Mouse (Mus musculus): ENCODE data around the gene 1810049J17Rik.
"Not testable (repeated sequence)": the region's sequence is repeated elsewhere in the genome, so short reads cannot be mapped to it uniquely, and the experiment has no call there.

The 1810049J17Rik gene

DNA sequence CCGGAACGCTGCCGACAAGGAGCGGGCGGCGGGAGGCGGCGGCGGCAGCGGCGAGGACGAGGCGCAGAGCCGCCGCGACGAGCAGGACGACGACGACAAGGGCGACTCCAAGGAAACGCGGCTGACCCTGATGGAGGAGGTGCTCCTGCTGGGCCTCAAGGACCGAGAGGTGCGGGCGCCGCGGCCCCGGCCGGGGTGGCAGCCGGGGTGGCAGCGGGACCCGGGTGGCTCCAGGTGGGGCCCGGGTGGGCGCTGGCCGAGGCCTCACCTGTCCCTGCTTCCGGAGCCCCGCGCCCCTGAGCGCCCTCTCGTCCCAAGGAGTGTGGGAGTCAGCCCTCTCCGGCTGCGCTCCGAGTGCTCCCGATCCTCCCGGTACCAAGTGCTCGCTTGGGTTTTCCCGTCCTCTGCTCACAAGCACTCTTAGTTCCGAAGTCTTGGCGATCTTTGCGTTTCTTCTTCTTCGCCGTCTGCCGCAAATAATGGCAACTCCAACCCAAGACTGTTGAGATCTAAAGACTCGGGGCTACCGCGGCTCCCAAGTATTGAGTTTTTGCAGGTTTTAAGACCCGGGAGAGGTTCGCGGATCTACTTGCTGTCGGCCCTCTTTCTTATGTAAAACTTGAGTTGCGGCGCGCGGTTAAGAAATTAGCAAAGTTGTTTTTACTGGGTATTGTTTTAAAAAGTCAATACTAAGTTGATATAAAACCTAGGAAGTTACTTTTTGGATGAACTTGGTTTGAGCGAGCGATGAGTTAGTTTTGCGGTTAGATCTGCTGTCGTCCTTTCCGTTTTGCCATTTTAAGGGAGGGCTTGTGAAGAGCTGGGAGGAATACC, at the start of gene 1810049J17Rik:
Gene 1810049J17Rik, minus strand, starts transcription at position 112 of the 834 bp plus-strand sequence.
- DNase-seq (ENCODE audit: low spot score in 2 of 2): peak; percentile 21 to 44

DNA sequence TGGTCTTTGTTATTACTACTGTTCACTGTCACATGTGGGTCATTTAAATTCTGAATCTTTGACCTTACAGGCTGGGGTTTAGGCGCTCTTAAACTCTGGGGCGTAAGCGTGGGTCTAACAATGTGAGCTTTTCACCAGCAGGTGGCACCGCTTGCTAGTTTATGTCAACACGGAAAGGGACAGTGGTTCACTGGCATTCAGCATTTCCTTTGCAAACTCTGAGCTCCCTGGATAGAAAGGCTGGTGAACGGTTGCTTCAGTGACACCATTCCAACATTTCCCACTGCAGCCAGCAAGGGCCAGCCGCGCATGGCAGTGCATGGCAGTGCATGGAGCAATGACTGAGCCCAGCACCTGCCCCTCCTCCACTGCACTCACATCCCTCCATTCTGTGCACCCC, 49.5 kb upstream of the 1810049J17Rik start:
- peak in 1 of 2 experiments; percentile 65 for DNase-seq (ENCODE audit: low spot score in 2 of 2)

DNA sequence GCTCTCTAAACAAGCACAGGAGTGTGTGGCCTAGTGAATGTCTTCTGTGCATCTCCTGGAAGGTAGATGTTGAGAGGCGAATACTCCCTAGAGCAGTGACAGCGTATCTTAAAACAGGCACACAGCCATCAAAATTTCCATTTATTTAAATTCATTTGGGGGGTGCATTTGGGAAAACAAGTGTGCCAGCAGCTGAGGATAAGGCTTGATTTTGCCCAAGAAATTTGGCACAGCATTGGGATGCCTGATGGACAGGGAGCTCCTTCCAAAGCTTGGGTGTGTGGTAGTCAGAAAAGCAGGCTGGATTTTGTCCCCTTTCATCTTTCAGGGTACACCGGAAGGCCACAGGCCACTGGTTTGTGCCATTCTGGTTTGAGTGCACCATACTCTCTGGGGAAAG, 48.4 kb upstream of the 1810049J17Rik start:
- no peak for DNase-seq (ENCODE audit: low spot score in 2 of 2)

DNA sequence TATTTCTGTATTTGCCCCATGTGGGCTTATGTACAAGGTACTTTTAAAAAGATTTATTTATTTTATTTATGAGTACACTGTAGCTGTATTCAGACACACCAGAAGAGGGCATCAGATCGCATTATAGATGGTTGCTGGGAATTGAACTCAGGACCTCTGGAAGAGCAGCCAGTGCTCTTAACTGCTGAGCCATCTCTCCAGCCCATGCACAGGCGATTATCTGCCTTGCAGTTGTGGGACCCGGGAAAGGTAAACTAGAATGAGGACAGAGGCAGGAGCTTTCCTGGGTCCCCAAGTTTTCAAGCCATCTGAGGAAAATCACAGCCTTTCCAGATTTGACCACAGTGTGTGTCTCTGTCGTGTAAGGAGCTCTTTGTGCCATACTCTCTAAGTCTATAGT, 47.2 kb upstream of the 1810049J17Rik start:
- no peak for DNase-seq (ENCODE audit: low spot score in 2 of 2)

DNA sequence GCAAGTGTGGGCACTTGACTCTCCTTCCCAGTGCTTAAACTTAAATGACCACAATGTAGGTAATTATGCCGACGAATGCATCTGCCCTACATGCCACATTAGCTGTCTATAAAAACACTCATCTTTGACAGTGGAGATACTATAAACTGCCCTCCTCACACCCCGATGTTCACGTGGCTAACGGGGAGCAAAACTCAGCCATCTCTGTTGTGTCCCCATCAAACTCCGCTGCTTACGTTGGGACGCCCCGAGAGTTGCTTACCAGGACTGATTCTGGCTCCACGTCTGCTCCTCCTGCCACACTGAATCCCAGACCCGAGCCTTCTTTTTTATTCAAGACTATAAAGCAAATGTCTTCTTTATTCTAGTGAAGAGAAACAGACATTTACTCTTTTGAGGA, 46.7 kb upstream of the 1810049J17Rik start:
- no peak for DNase-seq (ENCODE audit: low spot score in 2 of 2)

DNA sequence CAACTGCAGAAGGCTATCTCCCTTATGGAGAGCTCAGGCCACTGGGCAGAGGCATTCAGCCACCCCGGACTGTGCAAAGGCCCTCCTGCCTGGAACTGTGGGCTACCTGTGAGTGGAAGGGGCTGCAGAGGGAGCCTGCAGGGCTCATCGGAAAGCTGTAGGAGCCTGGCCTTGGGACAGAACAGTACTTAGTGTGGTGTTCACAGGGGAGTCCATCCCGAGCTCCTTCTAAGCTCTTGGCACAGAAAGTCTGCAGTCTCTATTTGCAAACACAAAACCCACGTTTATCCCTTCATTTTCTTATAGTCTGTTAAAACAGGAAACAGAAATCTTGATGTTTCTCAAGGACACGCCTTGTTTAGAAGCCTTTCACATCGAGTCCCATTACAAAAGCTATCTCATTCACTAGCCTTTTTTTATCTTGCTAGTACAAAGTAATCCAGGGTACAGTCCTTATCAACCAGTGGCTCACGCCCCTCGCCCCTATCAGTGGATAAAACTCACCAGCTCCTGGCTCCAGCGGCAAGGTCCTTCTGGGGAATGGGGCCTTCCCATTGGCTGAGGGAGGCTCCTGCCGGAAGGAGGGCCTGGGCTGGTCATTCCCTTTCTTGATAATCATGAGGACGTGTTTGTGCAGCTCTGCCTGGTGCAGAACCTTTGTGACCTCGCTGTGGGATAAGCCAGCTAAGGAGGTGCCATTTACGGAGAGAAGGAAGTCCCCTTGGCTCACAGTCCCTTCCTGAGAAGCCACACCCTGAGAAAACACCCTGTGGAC, 45.8 kb upstream of the 1810049J17Rik start:
- DNase-seq (ENCODE audit: low spot score in 2 of 2): no peak

DNA sequence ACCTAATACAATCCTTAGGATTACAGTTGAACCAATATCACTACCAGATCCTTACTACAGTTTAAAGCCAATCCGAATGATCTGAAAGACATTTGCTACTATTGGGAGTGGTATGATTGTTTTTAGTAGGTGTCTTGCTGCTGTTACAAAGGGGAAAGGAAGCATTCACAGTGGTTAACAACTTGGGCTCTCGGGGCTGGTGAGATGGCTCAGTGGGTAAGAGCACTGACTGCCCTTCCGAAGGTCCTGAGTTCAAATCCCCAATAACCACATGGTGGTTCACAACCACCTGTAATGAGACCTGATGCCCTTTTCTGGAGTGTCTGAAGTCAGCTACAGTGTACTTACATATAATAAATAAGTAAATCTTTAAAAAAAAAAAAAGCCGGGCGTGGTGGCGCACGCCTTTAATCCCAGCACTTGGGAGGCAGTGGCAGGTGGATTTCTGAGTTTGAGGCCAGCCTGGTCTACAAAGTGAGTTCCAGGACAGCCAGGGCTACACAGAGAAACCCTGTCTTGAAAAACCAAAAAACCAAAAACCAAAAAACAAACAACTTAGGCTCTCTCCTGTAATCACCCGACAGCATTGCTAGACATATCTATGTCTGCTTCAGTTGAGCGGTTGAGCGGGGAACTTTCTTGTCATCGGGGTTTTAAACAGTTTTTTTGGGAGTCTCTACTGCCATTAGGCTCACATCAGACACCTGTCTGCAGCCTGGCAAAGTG, 45.0 kb upstream of the 1810049J17Rik start:
- DNase-seq (ENCODE audit: low spot score in 2 of 2): not testable (repeated sequence)

DNA sequence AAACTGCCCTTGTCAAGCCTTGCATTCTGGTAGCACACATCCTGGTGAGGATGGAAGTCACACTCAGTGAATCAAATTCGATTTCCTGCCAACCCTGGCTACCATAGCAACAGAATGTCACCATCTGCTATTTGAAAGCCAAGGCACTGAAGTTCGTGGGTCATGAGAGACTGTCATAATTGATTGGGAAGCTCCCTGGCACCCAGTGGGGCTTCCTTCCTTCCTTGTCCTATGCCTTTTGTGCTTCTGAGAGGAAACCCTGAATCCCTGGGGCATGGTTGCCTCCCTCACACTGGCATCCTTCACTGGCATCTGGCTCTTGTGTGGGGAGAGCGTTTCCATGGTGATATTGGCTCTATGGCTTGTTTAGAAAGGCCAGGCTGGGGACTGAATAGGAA, 44.4 kb upstream of the 1810049J17Rik start:
- peak; percentile 56 to 57 for DNase-seq (ENCODE audit: low spot score in 2 of 2)

DNA sequence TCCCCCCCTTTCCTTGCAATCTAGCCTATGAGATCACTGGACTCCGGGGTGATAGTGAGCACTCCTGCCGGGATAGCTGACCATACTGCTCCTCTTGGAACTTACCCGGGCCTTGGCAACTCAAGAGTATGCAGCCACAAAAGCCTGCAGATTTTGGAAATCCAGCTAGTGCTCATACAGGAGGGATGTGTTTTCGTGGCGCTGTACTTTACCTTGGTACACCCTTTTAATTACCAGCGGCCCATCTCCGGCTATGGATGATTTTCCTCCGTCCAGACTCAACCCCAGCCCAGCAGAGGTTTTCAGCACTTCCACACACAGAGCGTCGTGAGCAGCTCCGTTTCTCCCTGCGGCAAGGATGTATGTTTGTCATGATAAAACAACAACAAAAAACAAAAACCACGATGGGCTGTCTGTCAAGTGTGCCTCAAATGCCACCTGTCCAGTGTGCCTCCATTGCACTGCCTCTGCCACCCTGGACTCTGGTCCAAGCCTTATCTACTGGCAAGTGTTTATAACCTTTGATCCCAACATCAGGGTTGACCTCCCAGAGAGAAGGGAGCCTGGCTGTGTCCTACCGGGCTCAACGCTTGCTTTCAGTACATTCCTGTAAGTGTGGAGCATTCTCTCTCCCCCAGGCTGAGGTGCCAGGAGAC, 43.8 kb upstream of the 1810049J17Rik start:
- no peak for DNase-seq (ENCODE audit: low spot score in 2 of 2)

DNA sequence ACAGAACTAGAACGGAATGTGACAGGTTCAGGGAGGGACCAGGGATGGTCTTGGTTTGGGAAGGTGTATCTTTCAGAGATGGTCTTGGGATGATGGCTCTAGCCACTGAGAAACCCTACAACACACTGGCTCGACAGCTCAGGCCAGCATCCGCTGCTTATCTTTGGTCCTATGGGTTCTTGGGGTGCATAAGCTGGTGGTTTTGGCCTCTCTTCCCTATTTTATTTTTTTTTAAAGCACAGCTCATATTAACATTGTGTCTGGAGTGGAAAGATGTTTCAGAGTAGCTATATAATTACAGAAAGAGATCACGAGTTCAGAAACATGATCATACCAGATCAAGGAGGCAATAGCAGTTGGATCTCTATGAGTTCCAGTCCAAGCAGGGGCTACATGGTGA, 42.4 kb upstream of the 1810049J17Rik start:
- DNase-seq (ENCODE audit: low spot score in 2 of 2): no peak

DNA sequence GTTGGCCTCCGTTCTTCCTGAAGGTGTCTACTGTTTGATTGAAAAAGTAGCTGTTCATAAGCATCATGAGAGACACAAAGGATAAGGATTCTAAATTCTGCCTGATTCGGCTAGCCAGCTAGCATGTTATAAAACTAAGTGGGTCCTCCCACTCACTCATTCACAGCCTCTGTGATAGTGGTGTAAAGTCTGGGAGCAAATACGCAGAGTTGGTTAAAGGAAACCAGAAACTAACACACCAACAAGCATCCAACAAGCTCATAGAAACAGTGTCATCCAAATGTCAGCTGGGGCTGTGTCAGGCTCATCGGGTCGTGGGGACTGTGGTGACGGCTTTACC, 41.0 kb upstream of the 1810049J17Rik start:
- DNase-seq (ENCODE audit: low spot score in 2 of 2): no peak

DNA sequence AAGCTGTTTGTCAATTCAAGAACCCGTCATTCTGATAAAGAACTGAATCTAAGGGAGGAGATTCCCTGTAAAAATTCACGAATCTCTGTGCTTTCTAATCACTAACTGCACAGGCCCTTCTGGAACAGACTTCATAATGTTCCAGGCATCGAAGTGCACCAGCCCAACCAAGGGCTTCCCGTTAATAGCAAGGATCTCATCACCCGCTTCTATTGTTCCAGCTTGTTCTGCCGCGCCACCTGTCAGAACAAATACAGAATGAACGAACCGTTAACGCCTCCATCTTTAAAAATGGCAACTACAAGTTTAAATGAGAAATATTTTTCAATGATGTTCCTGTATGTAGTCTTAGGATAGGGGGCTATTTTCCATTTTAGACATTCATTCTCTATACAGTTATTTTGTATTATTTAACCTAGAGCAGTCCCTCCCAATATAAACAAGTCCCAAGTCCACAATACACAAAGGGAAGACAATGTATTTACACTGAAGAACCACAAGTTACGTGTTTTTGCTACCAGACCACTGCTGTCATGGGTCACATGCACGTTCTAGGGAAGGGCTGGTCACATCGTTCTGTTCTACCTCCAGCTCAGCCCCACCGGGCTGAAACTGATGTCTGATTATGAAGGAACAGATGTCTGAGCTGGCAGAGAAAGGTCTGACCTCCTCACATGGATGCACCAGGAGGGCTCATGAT, 40.5 kb upstream of the 1810049J17Rik start:
- DNase-seq (ENCODE audit: low spot score in 2 of 2): no peak

DNA sequence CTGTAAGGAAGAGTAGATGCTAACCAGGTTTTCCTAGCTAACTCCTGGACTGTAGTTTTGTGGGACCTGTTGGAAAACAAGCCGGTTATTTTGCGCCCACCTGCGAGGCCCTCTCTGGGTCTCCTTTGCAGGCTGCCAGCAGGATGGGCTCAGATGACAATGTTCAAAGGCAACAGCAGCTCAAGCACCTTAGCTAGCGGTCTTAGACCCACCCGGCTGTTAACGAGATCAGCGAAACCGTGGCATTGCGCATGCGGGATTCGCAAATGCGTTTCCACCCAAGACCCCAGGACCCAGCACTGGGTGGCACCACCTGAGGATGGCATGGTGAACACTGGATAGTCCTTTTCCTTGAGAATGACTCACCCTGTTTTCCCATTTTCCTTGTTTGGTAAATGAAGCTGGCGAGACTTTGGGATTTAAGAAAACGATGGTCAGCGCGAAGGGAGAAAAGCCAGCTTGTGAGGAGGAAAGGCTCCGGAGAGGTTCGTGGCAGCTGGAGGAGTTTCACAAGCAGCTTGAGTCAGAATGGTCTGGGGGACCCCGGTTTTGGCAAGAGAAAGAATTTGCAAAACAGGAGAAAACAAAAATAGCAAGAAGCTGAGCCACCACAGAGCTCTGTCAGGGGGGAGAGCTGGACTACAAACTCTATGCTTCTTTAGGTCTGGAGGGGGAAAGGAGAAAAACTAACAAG, 39.0 kb upstream of the 1810049J17Rik start:
- no peak for DNase-seq (ENCODE audit: low spot score in 2 of 2)

DNA sequence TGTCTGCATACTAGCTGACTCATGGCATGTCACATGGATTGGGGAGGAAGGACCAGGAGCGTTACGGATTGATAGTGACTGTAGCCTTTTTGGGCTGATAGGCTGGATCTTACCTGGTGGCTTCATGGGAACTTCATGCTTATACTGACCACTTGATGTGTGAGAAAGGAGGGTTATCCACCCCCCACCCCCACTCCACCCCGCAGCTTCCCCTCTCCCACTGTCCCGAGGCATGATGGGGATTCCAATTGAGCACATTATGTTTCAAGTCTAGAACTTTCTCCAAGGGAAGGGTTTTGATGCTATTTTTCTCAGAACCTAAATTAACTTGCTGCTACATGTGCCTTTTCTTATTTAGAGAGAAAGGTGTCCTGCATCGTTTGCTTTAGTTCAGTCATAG, 36.7 kb upstream of the 1810049J17Rik start:
- DNase-seq (ENCODE audit: low spot score in 2 of 2): no peak

DNA sequence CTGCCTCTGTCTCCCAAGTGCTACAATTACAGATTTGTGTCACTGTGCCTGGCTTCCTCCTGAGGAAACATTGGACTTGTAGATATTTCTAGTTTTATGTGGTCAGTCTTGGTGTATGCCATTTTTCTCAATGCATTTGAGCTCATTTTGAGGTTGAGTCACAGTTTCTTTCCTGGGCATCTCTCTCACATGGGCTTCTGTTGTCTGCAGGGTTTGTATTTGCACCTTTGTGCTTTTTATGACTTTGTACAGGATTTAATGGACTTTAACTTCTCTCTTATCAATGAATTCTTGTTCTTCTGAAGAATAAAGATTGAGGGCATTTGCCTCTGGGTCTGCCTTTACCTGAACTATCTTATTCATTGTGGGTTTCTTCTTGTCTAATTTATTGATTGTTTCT, 35.8 kb upstream of the 1810049J17Rik start:
- no peak for DNase-seq (ENCODE audit: low spot score in 2 of 2)

DNA sequence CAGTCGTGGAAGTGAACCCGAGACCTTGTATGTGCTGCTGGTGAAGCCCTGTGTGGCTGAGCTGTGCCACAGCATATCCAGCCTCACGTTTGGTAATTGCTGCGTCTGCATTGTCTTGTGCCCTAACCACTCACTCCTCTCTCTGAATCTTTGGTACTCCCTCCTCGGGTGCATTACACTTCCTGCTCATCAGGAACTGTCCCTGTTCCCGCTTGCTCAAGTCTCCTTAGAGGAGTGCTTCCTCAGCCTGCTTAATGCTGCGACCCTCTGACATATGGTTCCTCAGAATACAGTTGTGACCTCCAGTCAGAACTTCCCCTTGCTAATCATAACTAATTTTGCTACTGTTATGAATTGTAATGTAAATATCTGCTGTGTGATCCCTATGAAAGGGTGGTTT, 34.2 kb upstream of the 1810049J17Rik start:
- DNase-seq (ENCODE audit: low spot score in 2 of 2): no peak

DNA sequence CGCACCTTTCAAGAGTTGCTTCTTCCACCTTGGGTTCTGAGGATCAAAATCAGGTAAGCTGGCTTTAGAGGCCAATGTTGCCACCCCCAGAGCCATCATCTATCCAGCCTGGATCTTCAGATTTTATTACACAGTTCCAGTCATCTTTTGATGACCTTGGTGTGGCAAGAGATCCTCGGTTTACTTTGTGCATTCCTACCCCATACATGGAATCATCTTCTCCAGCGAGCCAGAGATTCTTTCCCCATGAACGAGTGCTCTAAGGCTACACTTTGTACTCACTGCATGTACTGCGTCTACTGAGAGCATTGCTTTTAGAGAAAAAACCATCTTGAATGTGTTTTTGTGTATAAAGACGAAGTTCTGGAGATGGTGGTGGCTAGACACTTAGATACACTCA, 33.6 kb upstream of the 1810049J17Rik start:
- no peak for DNase-seq (ENCODE audit: low spot score in 2 of 2)

DNA sequence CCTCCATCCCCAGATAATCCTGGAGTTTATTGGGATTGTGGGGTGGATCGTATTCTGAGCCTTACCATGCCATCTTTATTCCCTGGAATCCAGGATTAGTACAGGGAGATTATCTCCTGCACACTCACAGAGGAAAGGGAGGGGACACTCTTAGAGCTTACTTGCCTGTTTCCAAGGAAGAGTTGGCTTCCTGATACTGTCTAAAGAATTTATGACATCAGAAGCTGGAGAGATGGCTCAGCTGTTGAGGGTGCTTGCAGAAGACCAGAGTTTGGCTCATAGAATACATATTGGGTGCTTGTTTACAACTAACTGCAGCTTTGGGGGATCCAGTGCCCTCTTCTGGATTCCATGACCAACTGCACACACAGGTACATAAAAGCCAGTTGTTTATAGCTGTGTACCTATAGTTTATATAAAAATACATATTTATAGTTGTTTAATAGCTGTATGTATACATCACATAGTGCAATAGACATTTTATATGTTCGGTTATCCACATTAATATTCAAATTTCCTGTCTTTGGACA, 32.6 kb upstream of the 1810049J17Rik start:
- no peak for DNase-seq (ENCODE audit: low spot score in 2 of 2)

DNA sequence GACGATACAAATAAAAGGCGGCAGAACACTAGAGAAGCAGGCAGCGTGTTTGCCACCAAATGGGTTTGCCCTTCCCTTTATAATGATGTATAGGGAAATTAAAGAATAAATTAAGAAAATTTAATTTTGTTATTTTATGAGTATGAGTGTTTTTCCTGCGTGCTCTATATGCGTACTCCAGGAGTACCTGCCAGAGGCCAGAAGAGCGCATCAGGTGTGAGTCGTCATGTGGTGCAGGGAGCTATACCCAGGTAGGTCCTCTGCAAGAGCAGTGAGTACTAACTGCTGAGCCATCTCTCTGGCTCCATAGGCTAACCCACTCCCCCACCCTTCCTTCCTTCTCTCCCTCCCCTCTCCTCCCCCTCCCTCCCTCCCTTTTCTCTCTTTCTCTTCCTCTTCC, 29.8 kb upstream of the 1810049J17Rik start:
- DNase-seq (ENCODE audit: low spot score in 2 of 2): no peak

DNA sequence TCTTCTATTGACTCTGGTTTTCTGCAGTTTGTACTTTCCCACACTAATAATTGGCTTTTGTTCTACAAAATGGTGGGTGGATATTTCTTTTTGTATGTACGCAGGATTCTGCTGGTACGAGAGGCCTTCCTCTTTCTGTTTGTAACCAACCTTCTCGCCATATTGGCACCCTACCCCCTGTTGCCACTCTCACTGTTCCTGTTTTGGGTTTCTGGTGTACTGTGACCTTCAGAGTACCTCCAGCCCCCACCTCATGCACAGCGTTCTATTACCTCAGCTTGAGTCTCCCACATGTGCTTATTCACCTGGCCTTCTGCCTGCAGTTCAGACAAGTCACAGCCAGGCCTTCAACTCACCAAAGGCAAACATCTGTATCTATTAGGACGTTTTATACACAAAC, 28.1 kb upstream of the 1810049J17Rik start:
- no peak for DNase-seq (ENCODE audit: low spot score in 2 of 2)
